Mouse (Mus musculus): ENCODE data around the gene Smtnl1. TPM values are rescaled to one million over a fixed set of nuclear protein-coding genes. Genes with fewer than 3 reads are reported as not detected.
A peak's percentile ranks its signal among the peaks of the same experiment; 100 is the strongest.

The Smtnl1 gene
- polyA plus RNA-seq, 1 experiment from 2014 or later: not detected

- Histone ChIP-seq H3K4me1 (no peaks in the 10 kb centered on the region), H3K9me3 (no peaks in the 10 kb centered on the region), H3K4me2 (no peak overlapping the region), H3K27ac (no peak overlapping the region), H3K36me3 (replicated peaks) (no peaks in the 10 kb centered on the region), H3K27me3 (replicated peaks) (no peaks in the 10 kb centered on the region), H3K4me3 (no peak overlapping the region), H3K9ac (no peak overlapping the region)
- ATAC-seq (replicated peaks): no peak
- 94% methylated on average over 1 of the region's 1 CpGs for WGBS
These were observed 39.1 kb downstream of the Smtnl1 start for GRCm38 (mm10) chr2:84783315-84783714.

- Histone ChIP-seq H3K9me3 (no peaks in the 10 kb centered on the region), H3K4me3 (no peak overlapping the region), H3K4me2 (no peak overlapping the region), H3K4me1 (peaks cover 10% of the 10 kb centered on the region), H3K9ac (no peak overlapping the region), H3K27me3 (replicated peaks) (no peaks in the 10 kb centered on the region), H3K27ac (no peak overlapping the region), H3K36me3 (replicated peaks) (no peaks in the 10 kb centered on the region)
- ATAC-seq (replicated peaks): no peak
- 66% methylated on average over 6 of the region's 6 CpGs for WGBS
These were observed 43.2 kb downstream of the Smtnl1 start for GRCm38 (mm10) chr2:84779210-84779609.

DNA sequence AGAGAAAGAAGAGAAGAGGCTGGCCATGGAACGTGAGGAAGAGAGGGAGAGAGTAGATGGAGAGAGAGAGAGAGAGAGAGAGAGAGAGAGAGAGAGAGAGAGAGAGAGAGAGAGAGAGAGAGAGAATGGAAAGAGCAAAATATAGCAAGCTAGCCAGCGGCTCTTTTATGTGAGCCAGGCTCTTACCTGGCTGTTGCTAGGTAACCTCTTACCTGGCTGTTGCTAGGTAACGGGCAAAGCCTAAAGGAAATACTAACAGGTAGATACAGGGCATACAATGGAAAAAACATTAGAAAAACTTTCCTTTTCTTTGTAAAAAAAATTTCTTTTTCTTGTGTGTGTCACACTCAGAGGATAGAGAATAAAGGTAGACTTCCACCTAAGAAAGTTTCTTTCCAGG, 44.7 kb downstream of the Smtnl1 start:
- ATAC-seq (replicated peaks): peak; percentile 90
- WGBS: 57% methylated on average over 3 of the region's 3 CpGs
- H3K36me3 ChIP-seq (replicated peaks): no peaks in the 10 kb centered on the region

DNA sequence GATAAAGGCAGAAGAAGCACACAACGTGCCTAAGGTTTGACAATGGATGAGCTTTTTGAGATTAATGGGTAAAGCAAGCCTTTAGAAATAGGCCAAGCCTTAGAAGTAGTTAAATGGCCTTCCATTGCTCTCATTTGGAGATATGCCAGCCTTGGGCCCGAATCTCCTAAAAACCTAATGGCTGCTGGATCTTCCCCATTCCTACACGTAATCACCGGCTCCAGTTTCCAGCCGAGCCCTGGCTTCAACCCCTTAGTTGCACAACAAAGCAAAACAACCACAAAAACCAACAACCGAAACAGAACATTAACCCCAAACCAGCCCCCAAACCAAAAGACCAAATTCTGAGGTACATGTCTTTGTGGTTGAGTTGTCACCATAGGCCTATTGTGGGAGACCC, 46.8 kb downstream of the Smtnl1 start:
- no peak overlapping the region for H3K27ac ChIP-seq
- 85% methylated on average over 6 of the region's 6 CpGs for WGBS
- H3K4me2 ChIP-seq: no peak overlapping the region
- no peaks in the 10 kb centered on the region for H3K27me3 ChIP-seq (replicated peaks)
- no peaks in the 10 kb centered on the region for H3K36me3 ChIP-seq (replicated peaks)
- no peak overlapping the region for H3K9ac ChIP-seq
- no peaks in the 10 kb centered on the region for H3K9me3 ChIP-seq
- H3K4me3 ChIP-seq: no peak overlapping the region
- no peak for ATAC-seq (replicated peaks)
- H3K4me1 ChIP-seq: peaks cover 11% of the 10 kb centered on the region

More for the DNA sequence above, 44.7 kb downstream of the Smtnl1 start:
- no peaks in the 10 kb centered on the region for H3K9me3 ChIP-seq
- no peak overlapping the region for H3K9ac ChIP-seq
- H3K27me3 ChIP-seq (replicated peaks): no peaks in the 10 kb centered on the region
- H3K4me3 ChIP-seq: no peak overlapping the region
- H3K4me2 ChIP-seq: no peak overlapping the region
- H3K4me1 ChIP-seq: peaks cover 11% of the 10 kb centered on the region
- peak overlapping the region; percentile 70 for H3K27ac ChIP-seq

GRCm38 (mm10) chr2:84775241-84775640, 47.2 kb downstream of the Smtnl1 start, which contains the start of gene Serping1:
Gene Serping1 (minus strand): TSS chr2:84775444.
- Histone ChIP-seq H3K27me3 (replicated peaks) (no peaks in the 10 kb centered on the region), H3K4me1 (peaks cover 11% of the 10 kb centered on the region), H3K4me2 (peak within 1 kb of the TSS; percentile 62), H3K27ac (peak within 1 kb of the TSS; percentile 71), H3K4me3 (peak within 1 kb of the TSS; percentile 28), H3K9ac (peak within 1 kb of the TSS; percentile 34; the same call in 1 of the 2 replicates), H3K9me3 (no peaks in the 10 kb centered on the region), H3K36me3 (replicated peaks) (no peaks in the 10 kb centered on the region)
- WGBS: 67% methylated on average over 9 of the region's 9 CpGs
- ATAC-seq (replicated peaks): no peak

- H3K27ac ChIP-seq: peak overlapping the region; percentile 71
- ATAC-seq (replicated peaks): peak; percentile 81
- no peaks in the 10 kb centered on the region for H3K36me3 ChIP-seq (replicated peaks)
- WGBS: 1% methylated on average over 15 of the region's 15 CpGs
- peak overlapping the region; percentile 34; the same call in 1 of the 2 replicates for H3K9ac ChIP-seq
- H3K4me2 ChIP-seq: peak overlapping the region; percentile 62
- H3K4me1 ChIP-seq: peaks cover 11% of the 10 kb centered on the region
- H3K27me3 ChIP-seq (replicated peaks): no peaks in the 10 kb centered on the region
- H3K9me3 ChIP-seq: no peaks in the 10 kb centered on the region
- peak overlapping the region; percentile 28 for H3K4me3 ChIP-seq
These were observed 47.7 kb downstream of the Smtnl1 start for GRCm38 (mm10) chr2:84774751-84775150.

DNA sequence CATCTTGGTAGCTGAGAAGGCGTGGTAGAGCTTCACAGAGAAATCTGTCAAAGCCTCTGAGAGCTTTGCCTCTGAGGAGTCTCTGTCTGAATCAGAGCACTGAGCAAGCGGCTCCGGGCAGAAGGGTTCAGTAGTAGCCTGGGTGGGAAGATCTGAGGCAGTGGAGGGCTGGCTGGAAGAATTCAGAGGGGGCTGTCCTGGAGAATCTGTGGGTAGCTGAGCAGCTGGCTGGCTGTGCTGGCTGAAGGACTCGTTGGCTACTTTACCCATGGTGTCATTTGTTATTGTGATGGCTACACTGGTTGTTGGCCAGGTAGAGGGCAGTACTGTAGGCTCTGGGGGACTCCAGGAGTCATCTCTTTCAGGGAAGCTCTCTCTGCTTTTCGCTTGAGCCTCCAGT, 49.3 kb downstream of the Smtnl1 start:
- no peak for ATAC-seq (replicated peaks)
- Histone ChIP-seq H3K9ac (no peak overlapping the region), H3K27ac (no peak overlapping the region), H3K9me3 (no peaks in the 10 kb centered on the region), H3K4me3 (no peak overlapping the region), H3K4me1 (peaks cover 11% of the 10 kb centered on the region), H3K27me3 (replicated peaks) (no peaks in the 10 kb centered on the region), H3K4me2 (no peak overlapping the region), H3K36me3 (replicated peaks) (no peaks in the 10 kb centered on the region)
- WGBS: 83% methylated on average over 5 of the region's 5 CpGs

GRCm38 (mm10) chr2:84772454-84772853, 50.0 kb downstream of the Smtnl1 start:
- H3K9me3 ChIP-seq: no peaks in the 10 kb centered on the region
- 85% methylated on average over 4 of the region's 4 CpGs for WGBS
- ATAC-seq (replicated peaks): no peak

DNA sequence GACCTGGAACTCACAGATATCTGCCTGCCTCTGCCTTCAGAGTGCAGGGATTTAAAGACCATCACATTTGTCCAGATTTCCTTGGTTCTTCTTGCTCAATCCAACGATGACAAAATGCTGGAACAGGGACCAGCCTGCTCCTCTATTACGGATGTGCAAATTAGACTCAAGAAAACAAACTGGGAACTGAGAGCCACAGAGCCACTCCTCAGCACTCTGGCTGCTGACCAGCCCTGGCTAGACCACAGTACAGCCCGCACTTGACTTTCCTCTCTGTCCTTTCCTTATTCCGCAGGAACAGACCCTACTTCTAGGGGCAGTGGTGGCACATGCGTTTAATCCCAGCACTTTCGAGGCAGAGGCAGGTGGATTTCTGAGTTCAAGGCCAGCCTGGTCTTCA, 52.0 kb downstream of the Smtnl1 start:
- no peaks in the 10 kb centered on the region for H3K9me3 ChIP-seq
- H3K4me3 ChIP-seq: no peak overlapping the region
- no peaks in the 10 kb centered on the region for H3K27me3 ChIP-seq (replicated peaks)
- ATAC-seq (replicated peaks): no peak
- peaks cover 8% of the 10 kb centered on the region for H3K4me1 ChIP-seq
- H3K9ac ChIP-seq: no peak overlapping the region
- no peak overlapping the region for H3K27ac ChIP-seq
- WGBS: 83% methylated on average over 6 of the region's 6 CpGs
- no peaks in the 10 kb centered on the region for H3K36me3 ChIP-seq (replicated peaks)
- no peak overlapping the region for H3K4me2 ChIP-seq

More at GRCm38 (mm10) chr2:84772454-84772853, 50.0 kb downstream of the Smtnl1 start:
- H3K4me2 ChIP-seq: no peak overlapping the region
- peaks cover 8% of the 10 kb centered on the region for H3K4me1 ChIP-seq
- H3K27ac ChIP-seq: no peak overlapping the region
- H3K9ac ChIP-seq: no peak overlapping the region
- H3K4me3 ChIP-seq: no peak overlapping the region
- no peaks in the 10 kb centered on the region for H3K27me3 ChIP-seq (replicated peaks)
- no peaks in the 10 kb centered on the region for H3K36me3 ChIP-seq (replicated peaks)

DNA sequence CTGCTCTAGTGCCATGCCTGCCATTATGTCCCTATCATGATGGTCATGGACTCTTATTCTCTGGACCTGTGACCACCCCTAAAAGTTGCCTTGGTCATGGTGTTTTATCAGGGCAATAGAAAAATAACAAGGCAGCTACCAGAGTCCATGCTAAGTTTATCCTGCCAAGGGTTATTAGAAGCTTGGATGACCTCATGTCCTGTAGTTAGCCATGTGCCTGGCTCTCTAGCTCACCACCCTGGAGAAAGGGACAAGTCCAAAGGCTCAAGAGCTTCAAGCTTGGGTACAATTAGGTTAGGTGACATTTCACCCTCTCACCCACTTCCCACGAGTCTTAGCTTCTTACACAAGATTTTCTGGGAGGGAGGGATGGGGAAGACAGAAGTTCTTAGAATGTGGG, 59.6 kb downstream of the Smtnl1 start:
- H3K27ac ChIP-seq: no peak overlapping the region
- WGBS: 65% methylated on average over 1 of the region's 1 CpGs
- H3K9me3 ChIP-seq: no peaks in the 10 kb centered on the region
- H3K4me1 ChIP-seq: no peaks in the 10 kb centered on the region
- no peak overlapping the region for H3K9ac ChIP-seq
- no peaks in the 10 kb centered on the region for H3K36me3 ChIP-seq (replicated peaks)
- H3K27me3 ChIP-seq (replicated peaks): no peaks in the 10 kb centered on the region
- ATAC-seq (replicated peaks): no peak
- no peak overlapping the region for H3K4me3 ChIP-seq
- no peak overlapping the region for H3K4me2 ChIP-seq

GRCm38 (mm10) chr2:84762295-84762694, 60.2 kb downstream of the Smtnl1 start:
- no peaks in the 10 kb centered on the region for H3K36me3 ChIP-seq (replicated peaks)
- no peak for ATAC-seq (replicated peaks)
- H3K9ac ChIP-seq: no peak overlapping the region
- 40% methylated on average over 4 of the region's 4 CpGs for WGBS
- H3K4me2 ChIP-seq: no peak overlapping the region
- H3K27me3 ChIP-seq (replicated peaks): no peaks in the 10 kb centered on the region
- H3K9me3 ChIP-seq: no peaks in the 10 kb centered on the region
- no peaks in the 10 kb centered on the region for H3K4me1 ChIP-seq
- no peak overlapping the region for H3K4me3 ChIP-seq
- H3K27ac ChIP-seq: no peak overlapping the region

DNA sequence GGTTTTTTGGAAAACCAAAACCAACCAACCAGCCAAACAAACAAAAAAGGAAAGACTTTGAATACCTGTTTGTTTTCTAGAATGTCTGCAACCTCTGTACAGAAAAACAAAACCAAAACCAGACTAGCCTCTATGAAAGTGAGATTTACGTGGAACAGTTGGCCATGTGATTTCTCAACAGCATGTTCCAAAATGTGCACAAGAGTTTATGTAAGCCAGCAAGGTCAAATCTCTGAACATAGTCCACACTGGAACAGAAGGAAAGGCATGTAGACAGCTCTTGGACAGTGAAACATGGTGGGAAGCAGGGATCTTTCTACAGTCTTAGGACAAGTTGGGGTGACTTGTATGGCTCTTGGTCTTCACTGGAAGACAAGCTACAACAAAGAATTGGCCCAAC, 60.6 kb downstream of the Smtnl1 start:
- no peak for ATAC-seq (replicated peaks)
- H3K9ac ChIP-seq: no peak overlapping the region
- no peaks in the 10 kb centered on the region for H3K27me3 ChIP-seq (replicated peaks)
- H3K4me2 ChIP-seq: no peak overlapping the region
- H3K4me3 ChIP-seq: no peak overlapping the region
- 96% methylated on average over 1 of the region's 1 CpGs for WGBS
- no peaks in the 10 kb centered on the region for H3K4me1 ChIP-seq
- no peaks in the 10 kb centered on the region for H3K36me3 ChIP-seq (replicated peaks)
- H3K9me3 ChIP-seq: no peaks in the 10 kb centered on the region
- H3K27ac ChIP-seq: no peak overlapping the region

DNA sequence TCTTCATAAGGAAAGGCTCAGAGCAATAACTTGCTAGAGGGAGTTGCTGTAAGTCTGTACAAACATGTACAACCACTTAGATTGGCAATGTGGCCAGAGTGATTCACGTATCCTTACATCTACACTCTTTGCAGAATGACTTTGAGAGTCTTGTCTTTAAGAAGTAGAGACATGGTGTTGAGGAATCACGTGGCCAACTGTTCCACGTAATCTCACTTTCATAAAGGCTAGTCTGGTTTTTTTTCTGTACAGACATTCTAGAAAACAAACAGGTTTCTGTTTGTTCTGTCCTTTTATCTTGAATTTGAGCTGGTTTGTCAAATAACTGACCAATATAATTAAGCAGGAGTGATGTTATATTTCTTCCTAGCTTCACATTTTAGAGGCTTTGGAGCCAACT, 61.1 kb downstream of the Smtnl1 start:
- Histone ChIP-seq H3K27me3 (replicated peaks) (no peaks in the 10 kb centered on the region), H3K9ac (no peak overlapping the region), H3K9me3 (no peaks in the 10 kb centered on the region), H3K4me1 (no peaks in the 10 kb centered on the region), H3K4me2 (no peak overlapping the region), H3K36me3 (replicated peaks) (no peaks in the 10 kb centered on the region), H3K4me3 (no peak overlapping the region), H3K27ac (no peak overlapping the region)
- whole genome bisulfite sequencing: 86% methylated on average over 3 of the region's 3 CpGs
- no peak for ATAC-seq (replicated peaks)

Measured in midbrain, embryonic 15.5 days (tissue).